Mouse (Mus musculus) heart, postnatal 0 days (tissue): ENCODE results near the gene Cd163.

Experiments
- CTCF ChIP-seq: IDR thresholded peaks from 2 replicates; pipeline ENCODE4 v1.5.1; 2016; ENCODE audit warnings: antibody characterized with exemption, control low read depth, low read depth
- EP300 ChIP-seq: IDR thresholded peaks from 2 replicates; pipeline ENCODE4 v1.6.1; 2016; ENCODE audit warnings: antibody characterized with exemption, low read depth

- no peak for TF ChIP-seq CTCF
- no peak for TF ChIP-seq EP300
Observed at GRCm38 (mm10) chr6:124376311-124376710, 71.9 kb downstream of the Cd163 start.
